Mouse (Mus musculus) small intestine, adult 10 weeks (tissue): ENCODE results near the gene Rnf182. TPM values are rescaled to one million over a fixed set of nuclear protein-coding genes. Genes with fewer than 3 reads are reported as not detected.

ENCODE experiments used
- polyA plus RNA-seq: library from polyadenylated mRNA; stranded (reverse); fragments of 350-450 nt; fragmentation: Illumina TruSeq; extraction: RNeasy Lipid Tissue Mini Kit (QIAGEN cat#74804); gene quantifications from one replicate; pipeline ENCODE4 v1.2.3, GENCODE M21; 2014; ENCODE audit warnings: low replicate concordance

Rnf182 gene
- not detected for polyA plus RNA-seq

GRCm38 (mm10) chr13:43615577-43616254 lies at the start of gene Rnf182:
Rnf182 (plus strand) TSS chr13:43615710.

Other genes with a start within 250 kb of the Rnf182 start
- gene Nol7, start 217.3 kb upstream of the Rnf182 start, polyA plus RNA-seq = 338 TPM
- 93.3 TPM for gene Ranbp9, start 134.4 kb upstream of the Rnf182 start, polyA plus RNA-seq
- 72.3 TPM for gene Mcur1, start 55.5 kb upstream of the Rnf182 start, polyA plus RNA-seq
- 11.8 TPM for gene Cd83, start 169.1 kb downstream of the Rnf182 start, polyA plus RNA-seq